Mouse (Mus musculus): ENCODE measurements at regions not wholly inside any gene's neighbourhood (a gene's known extent, or its start where the extent isn't known, plus 50 kb on each side); places are given as distances from the start of the nearest gene placed in this dataset.

GRCm38 (mm10) chr4:153688441-153688840, 205.8 kb upstream of the Ajap1 start:
- WGBS = 45% methylated on average over 8 of the region's 8 CpGs
- H3K9ac ChIP-seq (ENCODE audit: low read length) = no peak overlapping the region
- ATAC-seq (ENCODE audit: insufficient number of reproducible peaks, insufficient read depth, low FRiP score, low read depth) = no peak

GRCm38 (mm10) chr4:153693881-153694280, 211.3 kb upstream of the Ajap1 start:
- 75% methylated on average over 12 of the region's 12 CpGs for WGBS
- H3K4me2 ChIP-seq (ENCODE audit: low read length) = no peak overlapping the region
- no peaks in the 10 kb centered on the region for H3K27me3 ChIP-seq (ENCODE audit: control insufficient read depth, insufficient read depth, low read length)
- no peaks in the 10 kb centered on the region for H3K4me1 ChIP-seq (ENCODE audit: control insufficient read depth in 2 of 2, insufficient read depth in 2 of 2, low read length in 2 of 2)
- no peak overlapping the region for H3K27ac ChIP-seq (replicated peaks in 1 of 2; ENCODE audit: control insufficient read depth in 1 of 2, insufficient read depth in 1 of 2, low read depth in 2 of 2, low read length in 2 of 2)
- no peak overlapping the region for H3K9ac ChIP-seq (ENCODE audit: low read length)
- H3K4me3 ChIP-seq (ENCODE audit: control insufficient read depth in 1 of 2, insufficient read depth in 1 of 2, low read depth in 1 of 2, low read length in 2 of 2) = no peak overlapping the region
- no peak for ATAC-seq (ENCODE audit: insufficient number of reproducible peaks, insufficient read depth, low FRiP score, low read depth)
- no peaks in the 10 kb centered on the region for H3K9me3 ChIP-seq (ENCODE audit: control insufficient read depth, low read length)
- no peaks in the 10 kb centered on the region for H3K36me3 ChIP-seq (ENCODE audit: control insufficient read depth, insufficient read depth, low read length)

More at GRCm38 (mm10) chr4:153688441-153688840, 205.8 kb upstream of the Ajap1 start:
- Histone ChIP-seq H3K4me1 (ENCODE audit: control insufficient read depth in 2 of 2, insufficient read depth in 2 of 2, low read length in 2 of 2) (no peaks in the 10 kb centered on the region), H3K36me3 (ENCODE audit: control insufficient read depth, insufficient read depth, low read length) (no peaks in the 10 kb centered on the region), H3K27ac (replicated peaks in 1 of 2; ENCODE audit: control insufficient read depth in 1 of 2, insufficient read depth in 1 of 2, low read depth in 2 of 2, low read length in 2 of 2) (no peak overlapping the region), H3K4me3 (ENCODE audit: control insufficient read depth in 1 of 2, insufficient read depth in 1 of 2, low read depth in 1 of 2, low read length in 2 of 2) (no peak overlapping the region), H3K27me3 (ENCODE audit: control insufficient read depth, insufficient read depth, low read length) (no peaks in the 10 kb centered on the region), H3K9me3 (ENCODE audit: control insufficient read depth, low read length) (no peaks in the 10 kb centered on the region), H3K4me2 (ENCODE audit: low read length) (no peak overlapping the region)

- 48% methylated on average over 14 of the region's 14 CpGs for WGBS
- no peak for ATAC-seq (ENCODE audit: insufficient number of reproducible peaks, insufficient read depth, low FRiP score, low read depth)
- Histone ChIP-seq H3K4me1 (ENCODE audit: control insufficient read depth in 2 of 2, insufficient read depth in 2 of 2, low read length in 2 of 2) (no peaks in the 10 kb centered on the region), H3K9ac (ENCODE audit: low read length) (no peak overlapping the region), H3K4me2 (ENCODE audit: low read length) (no peak overlapping the region), H3K9me3 (ENCODE audit: control insufficient read depth, low read length) (no peaks in the 10 kb centered on the region), H3K27ac (replicated peaks in 1 of 2; ENCODE audit: control insufficient read depth in 1 of 2, insufficient read depth in 1 of 2, low read depth in 2 of 2, low read length in 2 of 2) (no peak overlapping the region), H3K27me3 (ENCODE audit: control insufficient read depth, insufficient read depth, low read length) (no peaks in the 10 kb centered on the region), H3K4me3 (ENCODE audit: control insufficient read depth in 1 of 2, insufficient read depth in 1 of 2, low read depth in 1 of 2, low read length in 2 of 2) (no peak overlapping the region), H3K36me3 (ENCODE audit: control insufficient read depth, insufficient read depth, low read length) (no peaks in the 10 kb centered on the region)
These were observed 213.9 kb upstream of the Ajap1 start for GRCm38 (mm10) chr4:153696426-153697040.

- Histone ChIP-seq H3K27ac (replicated peaks in 1 of 2; ENCODE audit: control insufficient read depth in 1 of 2, insufficient read depth in 1 of 2, low read depth in 2 of 2, low read length in 2 of 2) (no peak overlapping the region), H3K4me2 (ENCODE audit: low read length) (no peak overlapping the region), H3K36me3 (ENCODE audit: control insufficient read depth, insufficient read depth, low read length) (no peaks in the 10 kb centered on the region), H3K9me3 (ENCODE audit: control insufficient read depth, low read length) (no peaks in the 10 kb centered on the region), H3K4me3 (ENCODE audit: control insufficient read depth in 1 of 2, insufficient read depth in 1 of 2, low read depth in 1 of 2, low read length in 2 of 2) (no peak overlapping the region), H3K9ac (ENCODE audit: low read length) (no peak overlapping the region), H3K27me3 (ENCODE audit: control insufficient read depth, insufficient read depth, low read length) (no peaks in the 10 kb centered on the region), H3K4me1 (ENCODE audit: control insufficient read depth in 2 of 2, insufficient read depth in 2 of 2, low read length in 2 of 2) (no peaks in the 10 kb centered on the region)
- WGBS = 59% methylated on average over 7 of the region's 8 CpGs
- ATAC-seq (ENCODE audit: insufficient number of reproducible peaks, insufficient read depth, low FRiP score, low read depth) = no peak
These were observed 224.6 kb upstream of the Ajap1 start for GRCm38 (mm10) chr4:153707218-153707617.

GRCm38 (mm10) chr4:153714995-153715645, 232.5 kb upstream of the Ajap1 start:
- Histone ChIP-seq H3K4me2 (ENCODE audit: low read length) (no peak overlapping the region), H3K27ac (replicated peaks in 1 of 2; ENCODE audit: control insufficient read depth in 1 of 2, insufficient read depth in 1 of 2, low read depth in 2 of 2, low read length in 2 of 2) (no peak overlapping the region), H3K27me3 (ENCODE audit: control insufficient read depth, insufficient read depth, low read length) (no peaks in the 10 kb centered on the region), H3K9ac (ENCODE audit: low read length) (no peak overlapping the region), H3K36me3 (ENCODE audit: control insufficient read depth, insufficient read depth, low read length) (no peaks in the 10 kb centered on the region), H3K9me3 (ENCODE audit: control insufficient read depth, low read length) (no peaks in the 10 kb centered on the region), H3K4me1 (ENCODE audit: control insufficient read depth in 2 of 2, insufficient read depth in 2 of 2, low read length in 2 of 2) (peaks cover 10 to 12% of the 10 kb centered on the region in 2 experiments; a peak in 3 of 4 replicates), H3K4me3 (ENCODE audit: control insufficient read depth in 1 of 2, insufficient read depth in 1 of 2, low read depth in 1 of 2, low read length in 2 of 2) (no peak overlapping the region)
- WGBS = 25% methylated on average over 6 of the region's 6 CpGs
- ATAC-seq (ENCODE audit: insufficient number of reproducible peaks, insufficient read depth, low FRiP score, low read depth) = peak; percentile 71; the same call in 1 of the 2 replicates

- Histone ChIP-seq H3K4me1 (ENCODE audit: control insufficient read depth in 2 of 2, insufficient read depth in 2 of 2, low read length in 2 of 2) (peaks cover 10 to 12% of the 10 kb centered on the region in 2 experiments; a peak in 3 of 4 replicates), H3K4me2 (ENCODE audit: low read length) (no peak overlapping the region), H3K9me3 (ENCODE audit: control insufficient read depth, low read length) (no peaks in the 10 kb centered on the region), H3K27ac (replicated peaks in 1 of 2; ENCODE audit: control insufficient read depth in 1 of 2, insufficient read depth in 1 of 2, low read depth in 2 of 2, low read length in 2 of 2) (no peak overlapping the region), H3K9ac (ENCODE audit: low read length) (no peak overlapping the region), H3K27me3 (ENCODE audit: control insufficient read depth, insufficient read depth, low read length) (no peaks in the 10 kb centered on the region), H3K36me3 (ENCODE audit: control insufficient read depth, insufficient read depth, low read length) (no peaks in the 10 kb centered on the region), H3K4me3 (ENCODE audit: control insufficient read depth in 1 of 2, insufficient read depth in 1 of 2, low read depth in 1 of 2, low read length in 2 of 2) (no peak overlapping the region)
- WGBS = 86% methylated on average over 12 of the region's 12 CpGs
- no peak for ATAC-seq (ENCODE audit: insufficient number of reproducible peaks, insufficient read depth, low FRiP score, low read depth)
These were observed 234.7 kb upstream of the Ajap1 start for GRCm38 (mm10) chr4:153717273-153717672.

- 80% methylated on average over 14 of the region's 14 CpGs for WGBS
- Histone ChIP-seq H3K4me3 (ENCODE audit: control insufficient read depth in 1 of 2, insufficient read depth in 1 of 2, low read depth in 1 of 2, low read length in 2 of 2) (no peak overlapping the region), H3K4me2 (ENCODE audit: low read length) (no peak overlapping the region), H3K9me3 (ENCODE audit: control insufficient read depth, low read length) (no peaks in the 10 kb centered on the region), H3K9ac (ENCODE audit: low read length) (no peak overlapping the region), H3K4me1 (ENCODE audit: control insufficient read depth in 2 of 2, insufficient read depth in 2 of 2, low read length in 2 of 2) (no peaks in the 10 kb centered on the region), H3K36me3 (ENCODE audit: control insufficient read depth, insufficient read depth, low read length) (no peaks in the 10 kb centered on the region), H3K27me3 (ENCODE audit: control insufficient read depth, insufficient read depth, low read length) (no peaks in the 10 kb centered on the region), H3K27ac (replicated peaks in 1 of 2; ENCODE audit: control insufficient read depth in 1 of 2, insufficient read depth in 1 of 2, low read depth in 2 of 2, low read length in 2 of 2) (no peak overlapping the region)
- ATAC-seq (ENCODE audit: insufficient number of reproducible peaks, insufficient read depth, low FRiP score, low read depth) = no peak
These were observed 233.0 kb upstream of the A430005L14Rik start for GRCm38 (mm10) chr4:153724045-153724444.

All from heart, embryonic 14.5 days (tissue).